Mouse (Mus musculus): ENCODE data around the gene Fh1. TPM values are rescaled to one million over a fixed set of nuclear protein-coding genes. Genes with fewer than 3 reads are reported as not detected.

The Fh1 gene
- polyA plus RNA-seq, 1 experiment from 2014 or later, result 206 TPM

DNA sequence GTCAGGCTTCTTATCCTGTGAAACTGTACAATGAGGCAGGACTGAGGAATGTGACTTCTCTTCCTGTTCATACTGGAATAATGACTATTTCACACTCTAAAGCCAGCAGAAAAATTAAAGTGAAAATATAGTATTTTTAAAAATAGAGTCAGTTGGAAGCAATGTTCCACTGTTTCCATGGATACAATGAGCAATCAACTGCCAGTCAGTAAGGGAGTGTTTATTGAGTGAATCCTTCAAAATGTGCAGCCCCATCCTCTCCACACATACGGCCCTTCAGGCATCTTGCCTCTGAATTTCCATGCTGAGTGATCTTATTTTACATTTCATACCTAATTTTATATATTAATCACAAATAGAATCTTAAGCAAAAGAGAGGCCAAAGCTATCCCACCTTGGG is 74.8 kb downstream of the Fh1 start:
- no peak overlapping the region for H3K9ac ChIP-seq (ENCODE audit: low read depth, low read length)
- H3K27ac ChIP-seq (ENCODE audit: low read depth, low read length), result no peak overlapping the region
- no peaks in the 10 kb centered on the region for H3K9me3 ChIP-seq (replicated peaks; ENCODE audit: control insufficient read depth, low read length)
- H3K4me1 ChIP-seq (ENCODE audit: control insufficient read depth, insufficient read depth, low read length), result no peaks in the 10 kb centered on the region
- H3K4me3 ChIP-seq (ENCODE audit: low read depth, low read length), result no peak overlapping the region
- no peaks in the 10 kb centered on the region for H3K36me3 ChIP-seq (ENCODE audit: control insufficient read depth, insufficient read depth, low read length)
- no peak overlapping the region for H3K4me2 ChIP-seq
- H3K27me3 ChIP-seq (ENCODE audit: control insufficient read depth, insufficient read depth, low read length), result no peaks in the 10 kb centered on the region
- ATAC-seq (replicated peaks; ENCODE audit: insufficient number of reproducible peaks, low FRiP score, low TSS enrichment), result no peak
- WGBS (ENCODE audit: insufficient replicate concordance), result 74% methylated on average over 1 of the region's 1 CpGs

Other genes starting within 250 kb of the Fh1 start
- gene Rgs7, start 133.1 kb downstream of the Fh1 start, polyA plus RNA-seq (2014; fragmentation: Nextera tagmentation; extraction: Ambion mirVana), result 0.57 and 0.65 TPM in 2 replicates
- 0.09 TPM in 1 of 2 replicates, not detected in the other for gene Kmo, start 5.3 kb downstream of the Fh1 start, polyA plus RNA-seq (2014; fragmentation: Nextera tagmentation; extraction: Ambion mirVana)
- gene Opn3, start 67.1 kb upstream of the Fh1 start, polyA plus RNA-seq (2014; fragmentation: Nextera tagmentation; extraction: Ambion mirVana), result 12.5 and 15.0 TPM in 2 replicates
- 6.8 and 7.4 TPM in 2 replicates for gene Chml, start 67.3 kb upstream of the Fh1 start, polyA plus RNA-seq (2014; fragmentation: Nextera tagmentation; extraction: Ambion mirVana)
- gene Wdr64, start 73.0 kb upstream of the Fh1 start, polyA plus RNA-seq (2014; fragmentation: Nextera tagmentation; extraction: Ambion mirVana), result not detected in 2 replicates